In genomic region chr5:64806600-64806999, GRCm38 (mm10) we compare ENCODE assay signal across 8 mouse cellular contexts. TPM values are rescaled to one million over a fixed set of nuclear protein-coding genes. Genes with fewer than 3 reads are reported as not detected.
DNase-seq lines count a peak whose midpoint lies in the region; ATAC-seq and TF ChIP-seq lines count a peak whose summit lies in the region.

No protein-coding gene starts in this region.

- H3K27ac ChIP-seq in lung, embryonic 14.5 days (ENCODE audit: low read depth), result peak overlapping the region; percentile 97
- H3K27ac ChIP-seq in embryonic fibroblast, embryonic 13.5 days (ENCODE audit: insufficient read depth, low read length), result peak overlapping the region; percentile 99
- peak overlapping the region; percentile 89 for H3K27ac ChIP-seq in limb, embryonic 11.5 days (replicated peaks; ENCODE audit: low read depth, low read length)
- H3K27ac ChIP-seq in neural tube, embryonic 15.5 days (replicated peaks), result peak overlapping the region; percentile 76

- no peaks in the 10 kb centered on the region for H3K27me3 ChIP-seq in lung, embryonic 14.5 days (ENCODE audit: insufficient read depth, low read length)
- H3K27me3 ChIP-seq in limb, embryonic 11.5 days (ENCODE audit: control insufficient read depth, insufficient read depth, low read length), result no peaks in the 10 kb centered on the region
- no peaks in the 10 kb centered on the region for H3K27me3 ChIP-seq in neural tube, embryonic 15.5 days (replicated peaks)

- peak overlapping the region; percentile 82 for H3K4me3 ChIP-seq in lung, embryonic 14.5 days (ENCODE audit: low read depth, low read length)
- H3K4me3 ChIP-seq in embryonic fibroblast, embryonic 13.5 days (ENCODE audit: insufficient read depth, low read length), result peak overlapping the region; percentile 28
- no peak overlapping the region for H3K4me3 ChIP-seq in limb, embryonic 11.5 days (ENCODE audit: low read depth, low read length)
- H3K4me3 ChIP-seq in neural tube, embryonic 15.5 days (replicated peaks), result 0 out of 2 replicates have a peak overlapping the region, but pooled peaks have one; percentile 3

- TF ChIP-seq POLR2A in embryonic fibroblast, embryonic 13.5 days (IDR thresholded peaks at IDR 0.05; ENCODE audit: low read depth, low read length), result no peak

- H3K4me1 ChIP-seq in lung, embryonic 14.5 days (ENCODE audit: insufficient read depth), result peaks cover 41% of the 10 kb centered on the region
- peaks cover 16% of the 10 kb centered on the region for H3K4me1 ChIP-seq in embryonic fibroblast, embryonic 13.5 days (ENCODE audit: control insufficient read depth, insufficient read depth, low read length)
- peaks cover 48% of the 10 kb centered on the region for H3K4me1 ChIP-seq in limb, embryonic 11.5 days (ENCODE audit: control insufficient read depth, insufficient read depth, low read length)
- peaks cover 54% of the 10 kb centered on the region for H3K4me1 ChIP-seq in neural tube, embryonic 15.5 days

- no peak for DNase-seq in lung, embryonic 14.5 days
- DNase-seq in lung, postnatal 4 days, result no peak
- no peak for DNase-seq in limb, embryonic 11.5 days (ENCODE audit: low spot score)
- no peak for DNase-seq in layer of hippocampus, postnatal 25 days (ENCODE audit: extremely low spot score in 1 of 2, low spot score in 1 of 2)
- no peak for DNase-seq in embryo, embryonic 9.5 days (ENCODE audit: extremely low spot score)
- no peak for DNase-seq in gastrocnemius, postnatal 10 days

- H3K9me3 ChIP-seq in lung, embryonic 14.5 days (ENCODE audit: low read depth, low read length), result no peaks in the 10 kb centered on the region
- no peaks in the 10 kb centered on the region for H3K9me3 ChIP-seq in limb, embryonic 11.5 days (ENCODE audit: control insufficient read depth, low read length)
- H3K9me3 ChIP-seq in neural tube, embryonic 15.5 days (replicated peaks), result no peaks in the 10 kb centered on the region

- H3K9ac ChIP-seq in lung, embryonic 14.5 days, result peak overlapping the region; percentile 53
- H3K9ac ChIP-seq in limb, embryonic 11.5 days (ENCODE audit: low read length), result peak overlapping the region; percentile 65
- H3K9ac ChIP-seq in neural tube, embryonic 15.5 days (replicated peaks), result peak overlapping the region; percentile 34; the same call in 1 of the 2 replicates

- peaks cover 8% of the 10 kb centered on the region; the same call in 1 of the 2 replicates for H3K36me3 ChIP-seq in lung, embryonic 14.5 days (ENCODE audit: insufficient read depth)
- no peaks in the 10 kb centered on the region; the same call in 1 of the 2 replicates for H3K36me3 ChIP-seq in limb, embryonic 11.5 days (ENCODE audit: control insufficient read depth, insufficient read depth, low read length)
- H3K36me3 ChIP-seq in neural tube, embryonic 15.5 days, result no peaks in the 10 kb centered on the region

- no peak for ATAC-seq in lung, embryonic 14.5 days (ENCODE audit: insufficient read depth)
- ATAC-seq in limb, embryonic 11.5 days (ENCODE audit: insufficient number of reproducible peaks, low FRiP score, low TSS enrichment, low read depth), result no peak
- no peak for ATAC-seq in neural tube, embryonic 15.5 days (ENCODE audit: low FRiP score)

- no peak for TF ChIP-seq CTCF in lung, embryonic 14.5 days (IDR thresholded peaks at IDR 0.05; ENCODE audit: low read depth)
- TF ChIP-seq CTCF in embryonic fibroblast, embryonic 13.5 days (IDR thresholded peaks at IDR 0.05; ENCODE audit: borderline replicate concordance, insufficient read depth, low read length), result no peak

- 19% methylated on average over 2 of the region's 2 CpGs for WGBS in lung, embryonic 14.5 days
- WGBS in limb, embryonic 11.5 days, result 9% methylated on average over 2 of the region's 2 CpGs
- 31% methylated on average over 2 of the region's 2 CpGs for WGBS in neural tube, embryonic 15.5 days

- peak overlapping the region; percentile 70 for H3K4me2 ChIP-seq in lung, embryonic 14.5 days
- H3K4me2 ChIP-seq in limb, embryonic 11.5 days (ENCODE audit: low read depth, severe bottlenecking), result peak overlapping the region; percentile 52
- peak overlapping the region; percentile 80 for H3K4me2 ChIP-seq in neural tube, embryonic 15.5 days

RNA-seq across cellular contexts. Expression of gene Klf3, which starts 3.4 kb away (rescaled TPM):
- 63.2 and 69.3 TPM in 2 replicates for polyA plus RNA-seq in lung, embryonic 14.5 days (2014; fragmentation: Nextera tagmentation; extraction: Ambion mirVana)
- polyA plus RNA-seq in embryonic fibroblast, embryonic 13.5 days (2011; ENCODE audit: insufficient read length, low read depth, missing spikeins), result 105 and 107 TPM in 2 replicates
- 38.6 and 43.6 TPM in 2 replicates for polyA plus RNA-seq in limb, embryonic 11.5 days (2014; fragmentation: Nextera tagmentation; extraction: Ambion mirVana)
- 16.6 and 32.0 TPM in 2 replicates for polyA plus RNA-seq in neural tube, embryonic 15.5 days (2015; fragmentation: Nextera tagmentation; extraction: Ambion mirVana)
- 10 to 100 TPM; 50.0 to 56.1 TPM for total RNA-seq in layer of hippocampus, postnatal 25 days (2021)
- 10 to 100 TPM; 31.7 to 46.3 TPM for total RNA-seq in gastrocnemius, postnatal 10 days (2021)
